Mouse (Mus musculus): Measurements from ENCODE around the gene Cyp2d9.
A peak's percentile ranks its signal among the peaks of the same experiment; 100 is the strongest.
"Not testable (repeated sequence)": the region's sequence is repeated elsewhere in the genome, so short reads cannot be mapped to it uniquely, and the experiment has no call there.

The Cyp2d9 gene

DNA sequence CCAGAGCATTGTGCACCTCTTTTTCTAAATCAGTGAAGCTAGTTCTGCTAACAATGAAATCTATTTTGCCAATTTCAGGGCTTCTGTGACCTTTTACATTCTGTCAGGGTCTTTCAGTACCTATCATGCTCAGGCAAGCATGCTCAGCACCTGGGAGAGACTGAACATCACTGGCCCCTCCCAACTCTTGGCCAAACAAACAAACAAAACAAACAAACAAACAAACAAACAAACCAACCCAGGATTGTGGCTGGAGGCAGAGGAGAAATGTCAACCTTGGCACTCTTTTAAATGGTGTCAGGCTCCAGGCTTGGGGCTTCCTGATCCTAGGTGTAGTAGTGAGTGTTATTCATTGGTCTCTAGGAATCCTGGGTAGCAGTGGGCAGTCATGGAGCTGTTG is at the start of gene Cyp2d9:
Cyp2d9 (plus strand) TSS at position 301 of the 400 bp plus-strand sequence.
- no peak for DNase-seq (ENCODE audit: low read depth, low spot score)

DNA sequence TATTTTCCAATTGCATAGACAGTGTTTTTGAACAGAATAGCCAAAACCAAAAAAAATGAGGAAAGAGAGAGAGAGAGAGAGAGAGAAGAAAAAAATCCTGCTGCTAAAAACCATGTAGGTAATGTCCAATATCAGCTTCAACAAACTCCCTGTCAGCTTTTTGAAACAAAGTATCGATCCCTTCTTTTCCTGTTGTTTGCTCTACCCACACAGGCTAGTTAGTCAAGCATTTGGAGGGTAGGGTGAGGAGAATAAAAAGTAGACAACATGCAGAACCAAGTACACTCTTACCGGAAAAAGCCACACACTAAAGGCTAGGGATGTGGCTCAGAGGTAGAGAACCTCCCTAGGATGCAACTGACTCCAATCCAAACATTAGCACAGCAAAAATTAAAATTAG is 47.5 kb upstream of the Cyp2d9 start:
- DNase-seq (ENCODE audit: low read depth, low spot score), result no peak

DNA sequence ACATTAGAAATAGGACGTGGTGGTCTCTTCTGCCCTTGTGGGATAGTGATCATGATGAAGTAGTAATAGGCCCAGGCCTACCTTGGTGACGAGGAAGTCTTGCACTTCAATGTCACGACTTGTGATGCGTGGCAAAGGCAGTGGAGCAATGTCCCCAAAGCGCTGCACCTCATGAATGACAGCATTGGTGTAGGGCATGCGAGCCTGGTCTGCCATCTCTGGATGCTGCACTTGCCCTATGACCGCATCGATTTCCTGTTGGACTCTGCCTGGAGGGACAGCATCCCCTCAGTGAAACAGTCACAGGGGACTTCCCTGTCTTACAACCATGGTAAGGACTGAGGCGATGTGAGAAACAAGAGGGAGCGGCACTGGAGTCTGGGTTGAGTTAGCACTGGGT is 43.3 kb upstream of the Cyp2d9 start:
- DNase-seq (ENCODE audit: low read depth, low spot score), result not testable (repeated sequence)

DNA sequence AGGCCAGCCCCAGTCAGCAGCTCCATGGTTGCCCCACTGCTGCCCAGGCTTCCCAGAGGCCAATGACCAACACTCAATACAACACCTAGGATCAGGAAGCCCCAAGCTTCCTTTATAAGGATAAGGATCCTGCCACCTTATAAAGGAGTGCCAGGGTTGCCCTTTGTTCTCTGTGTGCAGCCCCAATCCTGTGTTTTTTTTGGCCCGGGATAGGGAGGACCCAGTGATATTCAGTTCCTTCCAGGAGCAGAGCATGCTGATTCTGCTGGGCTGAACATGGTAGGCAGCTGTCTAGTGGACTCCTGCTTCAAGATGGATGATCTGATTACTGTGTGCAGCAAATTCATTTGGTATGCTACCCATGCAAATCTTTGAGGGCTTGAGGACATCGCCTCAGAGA is 39.3 kb upstream of the Cyp2d9 start, which contains the start of gene Cyp2d11:
Cyp2d11 (minus strand) TSS at position 101 of the 400 bp plus-strand sequence.
- not testable (repeated sequence) for DNase-seq (ENCODE audit: low read depth, low spot score)

DNA sequence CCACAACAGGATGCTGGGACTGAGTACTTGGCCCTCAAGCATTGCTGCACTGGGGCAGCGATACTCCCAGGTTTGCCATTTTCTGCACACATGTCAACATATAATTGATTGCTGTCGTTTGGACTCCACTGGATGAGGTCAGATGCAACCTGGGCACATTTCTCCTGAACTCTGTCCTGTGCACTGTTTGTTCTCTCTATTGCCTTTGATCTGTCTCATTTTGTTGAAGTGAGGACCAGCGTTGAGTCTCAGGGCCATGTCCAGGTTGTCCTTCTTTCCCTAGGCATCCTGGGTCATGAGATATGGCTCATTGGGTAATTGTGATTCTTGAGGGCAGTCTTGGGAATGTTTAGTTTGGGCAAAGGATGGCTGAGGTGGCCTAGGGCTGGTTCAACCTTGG is 37.3 kb upstream of the Cyp2d9 start:
- DNase-seq (ENCODE audit: low read depth, low spot score), result not testable (repeated sequence)

DNA sequence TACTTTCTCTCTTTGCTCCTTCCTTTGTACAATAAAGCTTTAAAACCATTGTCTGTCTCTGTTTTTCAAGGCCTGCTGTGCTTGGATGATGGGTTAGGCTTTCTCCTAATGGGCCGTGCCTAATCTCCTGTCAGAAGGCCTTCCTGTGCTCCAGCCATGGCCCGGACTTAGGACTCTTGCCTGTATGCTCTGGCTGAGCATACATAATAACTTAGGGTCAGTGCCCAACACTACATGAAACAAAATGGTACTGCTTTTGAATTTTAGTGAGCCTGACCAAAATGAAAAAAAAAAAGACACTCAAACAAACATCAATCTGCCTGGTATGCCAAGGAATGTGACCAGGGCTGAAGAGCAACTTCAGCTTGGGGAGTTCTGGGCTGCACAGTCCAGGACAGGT is 31.7 kb upstream of the Cyp2d9 start:
- DNase-seq (ENCODE audit: low read depth, low spot score), result no peak

DNA sequence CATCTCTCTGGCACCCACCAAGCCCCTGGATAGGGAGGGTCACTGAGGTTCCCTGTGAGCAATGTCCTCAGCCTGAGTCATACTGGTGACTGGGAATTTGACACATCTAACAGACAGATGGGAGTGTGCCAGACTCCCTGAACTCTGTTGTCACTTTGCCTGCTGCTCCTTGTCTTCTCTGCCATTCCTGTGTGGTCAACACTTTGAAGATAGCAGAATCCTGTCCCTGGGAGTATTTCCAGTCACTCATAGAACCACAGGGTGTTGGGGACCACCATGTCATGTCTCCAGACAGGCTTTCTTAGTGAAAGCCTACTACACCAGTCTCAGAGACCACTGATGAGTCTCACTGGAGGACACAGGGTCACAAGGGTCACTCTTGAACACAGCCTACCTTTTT is 31.1 kb upstream of the Cyp2d9 start:
- no peak for DNase-seq (ENCODE audit: low read depth, low spot score)

DNA sequence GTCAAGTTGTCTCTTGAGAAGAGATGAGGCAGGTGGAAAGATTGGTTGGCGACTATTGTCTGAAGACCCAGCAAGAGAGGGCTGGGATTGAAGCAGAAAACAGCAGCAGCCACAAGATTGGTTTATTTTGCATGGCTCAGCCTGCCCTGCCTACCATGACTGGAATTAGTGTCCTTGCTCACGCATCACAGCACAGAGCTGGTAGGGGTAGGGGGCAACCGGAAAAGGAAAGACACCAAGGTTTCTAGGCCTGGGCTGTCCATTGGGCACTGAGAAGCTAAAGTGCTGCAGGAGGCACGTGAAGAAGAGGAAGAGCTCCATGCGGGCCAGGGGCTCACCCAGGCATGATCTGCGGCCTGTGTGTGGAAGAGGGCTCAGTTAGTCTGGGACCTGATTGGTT is 30.5 kb upstream of the Cyp2d9 start:
- DNase-seq (ENCODE audit: low read depth, low spot score), result no peak

DNA sequence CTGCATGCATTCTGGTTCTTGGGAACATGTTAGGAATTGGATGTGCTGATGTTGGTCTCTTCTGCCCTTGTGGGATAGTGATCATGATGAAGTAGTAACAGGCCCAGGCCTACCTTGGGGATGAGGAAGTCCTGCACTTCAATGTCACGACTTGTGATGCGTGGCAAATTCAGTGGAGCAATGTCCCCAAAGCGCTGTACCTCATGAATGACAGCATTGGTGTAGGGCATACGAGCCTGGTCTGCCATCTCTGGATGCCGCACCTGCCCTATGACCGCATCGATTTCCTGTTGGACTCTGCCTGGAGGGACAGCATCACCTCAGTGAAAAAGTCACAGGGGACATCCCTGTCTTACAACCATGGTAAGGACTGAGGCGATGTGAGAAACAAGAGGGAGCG is 29.6 kb upstream of the Cyp2d9 start:
- DNase-seq (ENCODE audit: low read depth, low spot score), result no peak

DNA sequence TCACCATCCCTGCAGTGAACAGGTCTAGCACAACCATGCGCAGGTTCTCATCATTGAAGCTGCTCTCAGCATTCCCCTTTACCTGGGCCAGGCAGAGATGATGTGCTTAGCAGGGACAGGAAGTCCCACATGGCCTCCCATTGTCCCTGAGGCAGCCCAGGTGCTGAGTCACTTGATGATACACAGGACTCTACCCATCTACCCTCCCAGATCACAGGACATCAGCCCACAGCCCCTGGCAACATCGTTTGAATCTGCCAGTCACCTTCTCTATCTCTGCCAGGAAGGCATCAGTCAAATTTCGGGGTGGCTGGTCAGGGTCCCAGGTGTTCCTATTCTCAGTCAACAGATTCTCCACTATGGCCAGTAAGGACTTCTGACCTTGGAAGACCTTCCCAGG is 29.1 kb upstream of the Cyp2d9 start:
- no peak for DNase-seq (ENCODE audit: low read depth, low spot score)

DNA sequence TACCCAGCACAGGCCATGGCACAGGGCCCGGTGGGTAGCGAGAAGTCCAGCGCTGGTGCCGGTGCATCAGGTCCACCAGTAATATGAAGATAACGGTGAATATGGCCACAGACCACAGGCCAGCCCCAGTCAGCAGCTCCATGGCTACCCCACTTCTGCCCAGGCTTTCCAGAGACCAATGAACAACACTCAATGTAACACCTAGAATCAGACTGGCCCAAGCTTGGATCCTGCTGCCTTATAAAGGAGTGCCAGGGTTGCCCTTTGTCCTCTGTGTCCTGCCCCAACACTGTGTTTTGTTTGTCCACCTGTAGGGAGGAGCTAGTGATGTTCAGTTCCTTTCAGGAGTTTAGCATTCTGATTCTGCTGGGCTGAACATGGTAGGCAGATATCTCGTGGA is 26.3 kb upstream of the Cyp2d9 start, which contains the start of gene Cyp2d10:
Cyp2d10 (minus strand) TSS at position 215 of the 400 bp plus-strand sequence.
- no peak for DNase-seq (ENCODE audit: low read depth, low spot score)

DNA sequence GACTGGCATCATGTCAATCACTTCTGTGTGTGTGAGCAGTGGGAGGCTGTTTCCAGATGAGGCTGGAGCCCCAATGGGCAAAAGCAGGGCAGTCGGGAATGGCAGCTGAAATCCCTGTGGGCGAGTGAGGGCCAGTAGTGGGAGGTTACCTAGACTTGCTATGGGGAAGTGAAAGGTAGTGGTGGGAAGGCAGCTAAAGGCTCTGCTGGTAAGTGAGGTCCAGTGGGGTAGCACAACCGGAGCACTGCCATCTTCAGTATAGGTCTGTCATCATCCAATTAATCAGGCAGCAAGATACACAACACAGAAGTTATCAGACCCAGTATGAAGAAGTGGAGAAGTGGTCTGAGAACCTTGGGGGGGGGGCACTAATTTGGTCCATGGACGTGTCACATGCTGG is 25.7 kb upstream of the Cyp2d9 start:
- no peak for DNase-seq (ENCODE audit: low read depth, low spot score)

DNA sequence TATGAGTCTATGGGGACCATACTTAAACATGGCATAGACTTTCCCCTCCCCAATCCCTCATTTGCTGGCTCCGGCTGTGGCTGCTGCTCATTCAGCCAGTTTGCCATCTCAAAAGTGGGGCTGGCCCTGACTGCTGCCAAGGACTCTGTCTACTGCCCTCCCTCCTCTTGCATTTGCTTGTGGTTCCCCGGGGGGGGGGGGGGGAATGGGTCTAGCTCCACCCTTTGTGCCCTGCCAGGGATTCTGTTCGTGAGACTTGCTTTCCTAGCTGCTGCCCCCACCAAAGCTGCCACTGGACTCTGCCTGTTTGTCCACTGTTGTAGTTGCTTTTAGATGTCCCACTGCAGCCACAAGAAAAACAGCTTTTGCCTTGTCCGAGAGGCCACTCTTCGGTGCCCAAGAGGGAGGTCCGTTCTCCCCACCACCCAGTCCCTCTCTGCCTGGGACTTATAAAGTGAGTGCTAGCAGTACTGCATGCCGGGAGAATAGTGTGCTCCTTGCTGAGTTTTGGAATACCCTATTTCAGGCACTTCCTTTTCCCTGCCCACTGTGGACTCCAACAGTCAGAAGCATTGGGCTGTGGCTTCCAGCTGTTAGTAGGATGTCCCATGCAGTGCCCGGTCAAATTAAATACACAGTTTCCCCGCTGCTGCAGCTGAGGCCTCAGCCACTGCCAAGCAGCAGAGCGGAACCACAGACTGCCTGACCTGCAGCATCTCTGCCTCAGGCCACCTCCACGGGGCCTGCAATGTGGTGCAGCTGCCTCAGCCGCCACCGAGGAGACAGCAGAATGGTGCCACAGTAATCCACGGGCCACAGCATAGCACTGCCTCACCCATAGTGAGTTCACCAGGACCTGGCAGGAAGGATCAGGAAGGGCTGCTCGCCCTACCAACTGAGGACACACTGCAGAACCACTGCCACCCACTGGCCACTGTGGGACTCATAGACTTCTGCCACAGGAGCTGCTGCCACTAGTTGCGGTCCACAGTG is 16.1 kb upstream of the Cyp2d9 start:
- peak; percentile 49 for DNase-seq (ENCODE audit: low read depth, low spot score)

DNA sequence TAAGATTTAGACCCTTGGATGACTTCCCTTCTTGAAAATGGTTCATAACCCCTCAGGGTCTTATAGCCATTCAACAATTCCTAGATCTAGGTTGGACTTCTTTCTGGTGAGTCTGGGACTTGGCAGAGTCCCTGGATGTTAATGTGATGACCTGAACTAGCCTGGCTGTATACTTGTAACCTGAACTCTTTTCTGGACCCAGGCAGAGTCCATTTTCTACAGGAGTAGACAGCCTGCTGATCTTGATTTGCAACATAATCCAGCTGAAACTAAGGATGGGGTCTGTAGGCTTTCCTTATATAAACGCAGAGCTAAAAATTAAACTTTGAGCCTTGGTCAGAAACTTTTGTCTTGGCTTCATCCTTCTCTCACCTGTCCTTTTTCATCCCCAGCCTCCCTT is 14.6 kb upstream of the Cyp2d9 start:
- DNase-seq (ENCODE audit: low read depth, low spot score), result no peak

DNA sequence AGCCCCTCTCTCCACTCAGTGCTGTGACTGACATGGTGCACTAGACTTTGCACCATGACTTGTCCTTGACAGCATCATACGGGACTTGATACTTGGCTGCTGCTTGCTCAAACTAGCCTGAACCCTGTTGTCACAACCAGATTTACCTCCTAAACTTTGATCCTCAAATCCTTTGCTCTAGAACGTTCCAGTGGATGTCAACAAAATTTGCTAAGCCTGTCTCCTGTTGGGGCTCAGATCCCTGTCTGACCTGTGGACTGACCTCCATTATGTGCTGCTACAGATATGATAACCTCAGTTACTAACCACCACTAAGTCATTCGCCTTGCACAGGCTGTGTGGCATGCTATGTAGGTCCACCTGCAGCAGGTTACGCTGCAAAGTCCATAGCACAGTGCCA is 10.3 kb upstream of the Cyp2d9 start:
- no peak for DNase-seq (ENCODE audit: low read depth, low spot score)

DNA sequence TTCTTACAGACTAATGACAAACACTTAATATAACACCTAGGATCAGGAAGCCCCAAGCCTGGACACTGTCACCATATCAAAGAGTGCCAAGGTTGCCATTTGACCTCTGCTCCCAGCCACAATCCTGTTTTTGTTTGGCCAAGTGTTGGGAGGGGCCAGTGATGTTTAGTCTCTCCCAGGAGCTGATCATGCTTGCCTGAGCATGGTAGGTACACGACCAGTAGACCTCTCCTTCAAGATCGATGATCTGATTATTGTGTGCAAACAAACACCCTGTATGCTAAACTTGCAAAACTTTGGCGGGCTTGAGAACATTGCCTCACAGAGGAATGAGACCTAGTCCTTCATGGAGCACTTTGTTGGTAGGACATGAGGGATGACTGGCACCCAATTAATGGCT is 9.8 kb upstream of the Cyp2d9 start:
- no peak for DNase-seq (ENCODE audit: low read depth, low spot score)

DNA sequence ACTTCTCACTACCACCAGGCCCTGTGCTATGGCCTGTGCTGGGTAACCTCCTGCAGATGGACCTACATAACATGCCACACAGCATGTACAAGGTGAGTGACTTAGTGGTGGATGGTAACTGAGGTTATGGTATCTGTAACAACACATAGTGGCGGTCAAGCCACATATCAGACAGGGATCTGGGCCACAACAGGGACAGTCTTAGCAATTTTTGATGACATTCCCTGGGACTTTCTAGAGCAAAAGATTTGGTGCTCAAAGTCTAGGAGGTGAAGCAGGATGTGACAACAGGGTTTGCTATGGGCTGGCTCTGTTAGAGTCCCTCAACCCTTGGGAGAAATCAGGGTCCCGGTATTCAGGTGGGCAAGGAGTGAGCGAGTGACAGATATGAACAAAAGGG is 384 bp downstream of the Cyp2d9 start:
- no peak for DNase-seq (ENCODE audit: low read depth, low spot score)

DNA sequence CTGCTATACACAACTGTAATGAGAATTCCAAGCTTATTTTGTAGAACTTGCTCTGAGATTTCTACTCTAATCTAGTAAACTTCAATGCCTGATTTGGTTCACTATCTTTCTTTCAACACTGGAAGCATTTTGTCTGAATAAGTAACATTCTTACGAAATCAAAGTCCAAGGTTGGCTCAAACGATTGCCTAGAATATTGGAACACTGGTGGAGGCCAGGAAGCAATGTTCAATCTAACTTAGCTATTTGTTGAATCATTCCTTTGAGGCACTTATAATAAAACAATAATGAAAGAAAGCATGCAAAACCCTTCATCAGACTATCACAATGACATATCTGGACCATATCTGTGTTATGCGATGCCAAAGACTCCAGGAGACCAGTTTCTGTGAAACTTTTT is 1.3 kb downstream of the Cyp2d9 start:
- no peak for DNase-seq (ENCODE audit: low read depth, low spot score)

DNA sequence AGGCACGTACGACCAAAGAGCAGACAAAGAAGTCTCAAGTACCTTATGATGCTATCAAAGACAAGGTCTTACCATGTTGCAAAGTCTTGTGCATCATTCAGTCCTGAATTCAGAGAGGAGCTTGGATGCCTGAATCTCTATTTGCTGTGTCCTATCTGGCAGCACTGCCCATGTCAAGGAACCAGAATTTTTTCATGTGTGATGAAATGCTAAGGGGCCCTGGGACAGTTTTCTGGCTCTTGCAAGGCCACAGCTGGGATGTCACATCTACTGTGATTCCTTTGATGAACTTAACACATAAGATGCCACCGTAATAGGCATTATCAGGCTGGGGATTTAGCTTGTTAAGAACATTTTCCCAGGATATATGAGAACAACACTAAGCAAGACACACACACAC is 1.8 kb downstream of the Cyp2d9 start:
- DNase-seq (ENCODE audit: low read depth, low spot score), result no peak

DNA sequence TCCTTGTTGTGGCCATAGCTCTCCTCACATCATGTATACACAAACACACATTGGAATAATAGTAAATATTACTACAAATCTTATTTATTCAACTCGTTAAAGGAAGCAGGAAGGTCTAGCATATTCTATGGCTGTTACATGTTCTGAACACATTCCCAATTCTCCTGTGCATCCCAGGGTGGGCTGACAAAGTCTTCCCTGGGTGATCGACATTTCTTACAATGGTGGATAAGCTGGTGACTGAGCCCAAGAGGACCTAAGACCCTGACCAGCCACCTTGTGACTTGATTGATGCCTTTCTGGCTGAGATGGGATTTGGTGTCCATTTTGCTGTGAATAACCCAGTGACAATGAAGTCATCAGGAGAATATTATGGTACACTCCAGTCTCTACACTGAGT is 2.4 kb downstream of the Cyp2d9 start:
- no peak for DNase-seq (ENCODE audit: low read depth, low spot score)

DNA sequence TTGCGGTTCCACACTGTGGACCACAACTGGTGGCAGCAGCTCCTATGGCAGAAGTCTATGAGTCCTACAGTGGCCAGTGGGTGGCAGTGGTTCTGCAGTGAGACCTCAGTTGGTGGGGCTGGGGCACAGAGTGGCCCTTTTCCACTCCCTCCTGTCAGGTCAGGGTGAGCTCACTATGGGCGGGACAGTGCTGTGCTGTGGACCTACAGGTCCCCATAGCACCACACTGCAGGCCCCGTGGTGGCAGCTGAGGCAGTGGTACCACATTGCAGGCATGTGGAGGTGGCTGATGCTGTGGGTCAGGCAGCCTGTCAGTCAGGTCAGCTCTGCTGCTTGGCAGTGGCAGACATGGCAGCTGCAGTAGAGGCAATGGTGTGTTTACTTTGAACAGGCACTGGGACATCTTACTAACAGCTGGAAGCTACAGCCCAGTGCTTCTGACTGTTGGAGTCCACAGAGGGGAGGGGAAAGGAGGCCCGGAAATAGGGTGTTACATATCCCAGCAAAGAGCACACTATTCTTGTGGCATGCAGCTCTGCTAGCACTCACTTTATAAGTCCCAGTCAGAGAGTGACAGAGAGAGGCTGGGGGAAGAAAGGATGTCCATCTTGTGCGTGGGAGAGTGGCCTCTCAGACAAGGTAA is 4.9 kb downstream of the Cyp2d9 start:
- no peak for DNase-seq (ENCODE audit: low read depth, low spot score)

DNA sequence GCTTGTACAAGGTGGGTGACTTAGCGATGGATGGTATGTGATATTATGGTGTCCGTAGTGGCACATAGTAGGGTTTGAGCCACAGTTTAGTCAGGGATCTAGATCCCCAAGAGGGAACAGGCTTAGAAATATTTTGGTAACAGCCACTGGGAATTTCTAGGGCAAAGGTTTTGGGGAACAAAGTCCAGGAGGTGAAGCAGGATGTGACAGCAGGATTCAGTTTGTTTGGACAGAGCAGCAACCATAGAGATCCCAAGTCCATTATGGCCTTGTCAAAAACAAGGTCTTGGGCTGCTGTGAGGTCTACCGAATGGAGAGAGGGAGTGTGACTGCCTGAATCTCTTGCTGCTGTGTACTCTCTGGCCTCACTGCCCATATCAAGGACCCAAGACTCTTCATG is 10.4 kb downstream of the Cyp2d9 start:
- DNase-seq (ENCODE audit: low read depth, low spot score), result no peak

DNA sequence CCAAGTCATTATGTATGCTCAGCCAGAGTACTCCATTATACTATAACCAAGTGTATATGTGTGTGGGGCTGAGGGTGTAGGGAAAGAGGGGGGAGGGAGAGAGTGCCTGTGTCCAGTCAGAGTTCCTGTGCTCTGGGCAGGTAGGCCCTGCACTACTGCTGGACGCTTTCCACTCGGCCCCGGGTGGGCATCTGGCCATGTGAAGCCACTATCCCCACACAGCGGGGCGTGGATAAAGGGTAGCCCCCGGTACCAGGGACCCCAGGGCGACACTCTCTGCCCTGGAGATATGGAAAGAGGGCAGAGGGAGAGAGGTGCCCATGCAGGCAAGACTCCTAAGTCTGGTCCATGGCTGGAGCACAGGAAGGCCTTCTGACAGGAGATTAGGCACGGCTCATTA is 12.0 kb downstream of the Cyp2d9 start:
- no peak for DNase-seq (ENCODE audit: low read depth, low spot score)
